Mouse (Mus musculus) ES-CJ7 (cell line): ENCODE data around the gene Ankdd1a.

Source experiments
- DNase-seq: peaks from one replicate; pipeline ENCODE4 v3.0.0; 2011; ENCODE audit warnings: low read depth, low spot score

The Ankdd1a gene

DNA sequence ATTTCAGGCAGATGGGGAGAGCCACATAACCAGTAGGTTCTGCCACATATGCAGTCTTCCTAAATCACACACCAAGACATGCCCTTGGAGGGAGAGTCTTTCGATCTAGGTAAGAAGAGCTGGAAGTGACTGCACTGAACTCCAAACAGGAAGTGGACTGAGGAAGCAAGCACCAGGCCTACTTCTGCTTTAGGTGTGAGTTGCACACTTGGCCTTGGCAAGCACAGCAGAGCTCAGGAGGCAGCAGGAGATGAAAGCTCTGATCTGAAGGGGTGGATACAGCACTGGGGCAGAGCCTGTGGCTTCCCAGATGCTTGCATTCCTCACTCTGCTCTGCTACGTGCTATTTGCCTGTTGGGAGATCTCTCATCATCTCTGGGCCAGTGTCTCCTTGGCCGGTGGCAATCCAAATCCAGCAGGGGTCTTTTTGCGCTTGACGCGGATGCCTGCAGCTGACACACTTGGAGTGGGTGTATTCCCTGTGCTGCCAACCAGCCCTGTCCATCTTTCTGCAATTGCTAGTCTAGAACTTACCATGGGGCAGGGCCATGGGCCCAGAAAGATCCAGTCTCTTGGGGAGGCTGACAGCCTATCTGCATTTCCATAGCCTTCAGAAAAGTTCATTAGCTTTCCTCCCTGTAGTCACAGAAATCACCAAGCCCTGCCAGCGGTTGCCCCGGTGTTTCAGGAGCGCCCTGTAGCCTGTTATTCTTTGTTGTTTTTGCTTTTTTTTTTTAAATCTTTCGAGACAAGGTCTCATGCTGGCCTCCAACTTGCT is 25.8 kb upstream of the Ankdd1a start:
- DNase-seq: no peak

DNA sequence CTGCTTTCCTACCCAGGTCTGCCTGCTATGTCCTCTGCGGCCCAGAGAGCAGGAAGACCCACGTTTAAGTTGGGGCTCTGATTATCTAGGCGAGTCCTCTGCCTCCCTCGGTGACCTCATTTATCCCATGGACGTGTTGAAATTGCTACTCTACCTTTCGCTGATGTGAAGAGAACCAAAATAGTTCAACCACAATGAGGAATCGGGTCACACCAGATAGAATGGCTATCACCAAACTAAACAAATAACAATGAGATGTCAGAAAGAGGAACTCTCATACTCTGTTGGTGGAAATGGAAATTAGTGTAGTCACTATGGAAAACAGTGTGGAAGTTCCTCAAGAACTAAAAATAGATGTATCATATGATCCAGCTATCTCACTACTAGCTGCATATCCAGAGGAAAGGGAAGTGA is 22.1 kb upstream of the Ankdd1a start:
- DNase-seq: no peak

DNA sequence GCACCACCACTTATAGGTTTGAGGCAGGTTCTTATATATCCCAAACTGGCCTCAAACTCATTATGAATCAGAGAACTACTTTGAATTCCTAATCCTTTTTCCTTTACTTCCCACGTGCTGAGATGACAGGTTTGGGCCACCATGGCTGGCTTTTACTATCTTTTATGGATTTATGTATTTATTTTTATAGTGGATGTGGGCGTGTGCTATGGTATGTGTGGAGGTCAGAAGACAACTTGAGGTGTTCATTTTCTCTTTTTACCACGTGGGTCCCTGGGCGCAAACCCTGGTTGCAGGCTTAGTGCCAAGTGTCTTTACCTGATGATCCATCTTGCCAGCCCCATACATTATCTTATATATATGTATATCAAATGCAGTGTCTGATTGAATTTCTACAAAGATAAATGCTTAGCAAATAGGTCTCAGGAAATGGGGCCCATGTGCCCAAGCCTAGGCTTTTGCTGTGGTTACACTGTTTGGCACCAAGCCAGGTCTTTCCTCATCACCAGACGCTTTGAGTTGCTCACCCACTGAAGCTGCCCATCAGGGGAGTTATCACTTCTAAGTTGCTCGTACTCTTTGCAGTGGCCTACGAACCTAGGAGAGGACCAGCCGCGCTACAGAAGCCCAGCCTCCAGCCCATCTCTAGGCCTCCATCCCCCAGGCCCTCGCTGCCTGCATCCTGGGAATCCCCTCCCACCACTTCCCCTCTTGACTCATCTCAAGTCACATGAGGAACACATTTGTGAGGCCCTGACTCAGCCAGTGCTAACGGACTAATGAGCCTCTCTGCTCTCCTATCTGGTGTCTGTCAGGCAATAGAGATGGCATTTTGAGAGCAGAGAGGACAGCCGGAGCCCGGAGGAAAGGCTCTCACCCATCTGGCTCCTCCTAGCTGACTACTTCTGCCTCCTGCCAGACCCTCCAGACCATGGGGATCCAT is 21.4 kb upstream of the Ankdd1a start:
- no peak for DNase-seq

DNA sequence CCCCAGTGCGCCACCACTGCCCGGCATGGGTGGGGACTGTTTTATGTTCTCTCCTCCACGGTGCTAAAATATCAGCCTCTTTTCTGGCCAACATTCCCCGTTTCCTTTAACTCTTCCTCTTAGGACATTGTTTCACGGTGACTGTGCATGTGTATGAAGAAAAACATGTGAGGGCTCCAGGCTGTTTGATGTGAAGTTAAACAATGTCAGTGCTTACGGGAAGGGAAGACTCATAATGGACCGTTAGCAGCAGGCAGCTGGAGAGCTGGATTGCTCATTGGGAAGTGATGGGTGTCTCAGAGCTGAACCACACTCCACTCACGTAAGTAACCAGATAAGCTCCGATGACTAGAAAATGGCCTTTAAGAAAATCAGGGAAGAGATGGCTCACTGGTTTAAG is 19.7 kb upstream of the Ankdd1a start:
- DNase-seq: no peak

DNA sequence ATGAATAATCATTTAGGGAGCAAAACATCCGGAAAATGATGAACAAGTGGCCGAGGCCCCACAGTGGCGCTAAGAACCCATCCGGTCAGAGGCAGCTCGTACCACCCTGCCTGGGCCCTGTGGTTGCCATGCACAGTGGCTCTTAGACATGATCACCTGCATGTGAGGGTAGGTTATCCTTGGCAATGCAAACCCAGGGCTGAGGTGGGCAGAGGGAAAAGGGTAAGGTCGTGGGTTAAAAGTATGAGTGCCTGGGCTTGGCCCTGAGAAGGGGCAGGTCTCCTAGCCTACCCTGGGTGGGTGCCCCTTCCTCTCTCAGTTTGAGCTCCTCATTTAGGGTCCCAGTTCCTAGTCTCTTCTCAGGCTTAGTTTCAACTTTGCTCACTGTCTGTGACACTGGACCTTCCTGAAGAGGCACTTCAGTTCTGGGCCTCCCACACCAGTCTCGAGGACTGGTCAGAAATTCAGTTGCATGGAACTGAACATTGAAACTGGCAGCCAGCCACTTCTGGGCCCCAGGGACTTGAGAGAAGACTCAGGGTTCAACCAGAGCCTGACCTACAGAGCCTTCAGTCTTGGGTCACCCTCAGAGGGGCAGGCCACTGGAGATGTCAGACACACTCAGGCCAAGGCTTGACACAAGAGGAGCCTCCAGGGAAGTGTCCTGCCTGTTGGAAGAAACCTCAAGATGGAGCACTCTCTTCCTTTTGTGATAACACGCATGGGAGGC is 18.1 kb upstream of the Ankdd1a start:
- DNase-seq: no peak

DNA sequence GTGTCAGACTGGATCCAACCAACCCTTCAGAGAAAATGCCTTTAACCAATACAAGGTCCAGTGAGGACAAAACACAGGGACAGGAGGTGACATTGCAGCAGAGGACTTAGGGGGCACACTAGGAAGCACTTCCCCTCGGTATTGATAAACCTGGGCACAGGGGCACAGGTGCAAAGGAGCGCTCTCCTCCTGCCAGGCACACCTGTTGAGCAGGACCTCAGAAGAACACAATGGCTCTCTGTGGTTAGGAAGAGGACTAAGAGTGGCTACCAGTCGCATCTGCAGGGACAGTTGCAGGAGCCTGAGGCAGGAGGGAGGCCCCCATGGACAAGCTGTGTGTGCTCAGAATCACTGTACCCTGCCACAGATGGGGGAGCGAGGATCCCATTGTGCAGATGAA is 16.5 kb upstream of the Ankdd1a start:
- no peak for DNase-seq

DNA sequence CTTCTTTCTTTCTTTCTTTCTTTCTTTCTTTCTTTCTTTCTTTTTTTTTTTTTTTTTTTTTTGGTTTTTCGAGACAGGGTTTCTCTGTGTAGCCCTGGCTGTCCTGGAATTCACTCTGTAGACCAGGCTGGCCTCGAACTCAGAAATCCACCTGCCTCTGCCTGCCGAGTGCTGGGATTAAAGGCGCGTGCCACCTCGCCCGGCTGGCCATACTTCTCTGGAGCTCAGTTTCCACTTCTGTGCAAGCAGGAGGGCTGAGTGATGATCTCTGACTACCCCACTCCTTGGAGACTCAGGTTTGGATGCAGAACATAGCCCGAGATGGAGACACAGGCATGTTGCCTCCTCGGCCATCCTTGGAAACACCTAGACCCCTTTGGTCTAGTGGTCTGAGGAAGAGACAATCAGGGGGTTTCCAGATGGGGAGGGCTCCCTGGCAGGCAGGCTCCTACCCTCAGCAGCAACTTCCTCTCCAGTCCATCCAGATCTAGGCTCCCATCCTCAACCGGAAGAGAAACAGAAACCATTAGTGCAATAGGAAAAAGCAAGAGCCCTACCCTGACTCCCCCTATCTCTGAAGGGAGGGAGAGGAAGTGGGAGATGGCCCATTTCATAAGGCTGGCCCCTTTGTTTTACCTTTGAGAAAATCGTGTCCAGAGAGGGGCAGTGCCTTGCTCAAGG is 15.9 kb upstream of the Ankdd1a start:
- no peak for DNase-seq

DNA sequence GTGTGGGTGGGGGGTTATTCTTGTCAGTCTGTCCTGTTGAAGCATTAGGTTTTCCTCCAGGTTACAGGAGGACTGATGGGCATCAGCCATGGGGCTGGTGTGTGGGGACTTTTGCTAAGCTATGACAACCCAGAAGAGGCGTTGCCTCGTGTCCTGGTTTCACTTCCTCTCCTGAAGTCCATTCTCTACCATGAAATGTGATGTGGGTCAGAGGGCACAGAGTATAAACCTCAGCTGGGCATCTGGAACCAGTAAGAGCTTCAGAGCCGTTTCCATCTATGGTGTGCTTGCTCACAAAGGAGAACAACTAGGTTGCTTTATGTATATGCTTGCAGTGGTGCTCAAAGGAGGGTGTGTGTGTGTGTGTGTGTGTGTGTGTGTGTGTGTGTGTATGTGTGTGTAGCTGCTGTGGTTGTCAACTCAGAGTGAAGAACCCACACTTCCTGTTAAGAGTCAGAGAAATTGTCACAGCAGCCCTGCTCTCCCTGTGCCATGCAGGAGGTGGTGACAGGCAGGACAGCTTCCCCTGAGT is 15.3 kb upstream of the Ankdd1a start:
- DNase-seq: no peak

DNA sequence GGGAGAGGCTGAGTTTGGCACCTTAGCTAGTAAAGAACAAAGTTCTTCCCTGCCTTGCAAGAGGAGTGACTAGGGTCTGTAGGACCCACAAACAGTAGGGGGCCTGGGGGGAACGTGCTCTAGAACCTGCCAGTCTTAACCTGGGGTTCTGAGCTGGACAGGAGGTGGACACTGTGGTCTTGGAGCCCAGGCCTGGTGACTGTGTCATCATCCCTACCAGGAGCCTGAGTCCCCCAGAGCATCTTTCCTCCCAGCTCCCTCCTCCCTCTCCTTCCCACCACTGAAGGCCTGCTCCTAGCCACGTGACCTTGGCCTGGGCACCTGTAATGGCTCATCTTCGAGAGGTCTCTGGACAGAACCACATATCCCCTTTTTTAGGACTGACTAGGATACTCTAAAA is 14.1 kb upstream of the Ankdd1a start:
- no peak for DNase-seq

DNA sequence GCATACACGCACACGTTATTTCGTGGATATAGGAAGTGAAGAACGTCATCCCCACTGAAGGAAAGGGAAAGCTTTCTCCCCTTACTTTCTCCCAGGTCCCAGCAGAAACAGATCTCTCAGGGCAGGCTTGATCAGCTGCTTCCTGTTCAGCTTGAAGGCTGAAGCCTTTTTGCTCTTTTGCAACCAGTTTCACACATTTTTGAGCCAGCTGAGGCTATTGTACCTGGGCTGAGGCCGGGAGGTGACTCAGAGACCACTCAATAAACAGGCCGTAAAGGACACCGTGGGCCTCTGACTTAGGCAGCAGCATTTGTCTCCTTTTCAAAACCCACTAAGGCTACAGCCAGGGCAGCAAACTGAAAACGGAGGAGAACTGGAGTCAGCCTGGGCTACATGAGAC is 13.0 kb upstream of the Ankdd1a start:
- DNase-seq: no peak

DNA sequence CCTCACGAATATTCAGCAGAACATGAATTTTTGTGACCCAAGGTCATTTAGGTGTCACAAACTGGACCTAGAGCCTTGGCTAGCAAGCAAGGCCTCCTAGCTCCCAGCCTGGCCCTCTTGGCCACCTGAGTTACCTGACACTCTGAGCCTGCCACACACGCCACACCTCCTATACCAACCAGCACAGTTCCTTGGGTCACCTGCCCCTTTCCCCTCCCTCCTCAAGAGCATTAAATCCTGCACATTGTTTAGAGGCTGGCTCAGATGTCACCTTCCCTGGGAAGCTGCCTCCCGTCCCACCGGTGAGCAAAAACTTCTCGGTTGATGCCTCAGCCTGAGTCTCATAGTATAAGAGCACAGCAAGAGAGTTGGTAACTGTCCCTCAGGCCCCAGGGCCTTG is 11.3 kb upstream of the Ankdd1a start:
- no peak for DNase-seq

DNA sequence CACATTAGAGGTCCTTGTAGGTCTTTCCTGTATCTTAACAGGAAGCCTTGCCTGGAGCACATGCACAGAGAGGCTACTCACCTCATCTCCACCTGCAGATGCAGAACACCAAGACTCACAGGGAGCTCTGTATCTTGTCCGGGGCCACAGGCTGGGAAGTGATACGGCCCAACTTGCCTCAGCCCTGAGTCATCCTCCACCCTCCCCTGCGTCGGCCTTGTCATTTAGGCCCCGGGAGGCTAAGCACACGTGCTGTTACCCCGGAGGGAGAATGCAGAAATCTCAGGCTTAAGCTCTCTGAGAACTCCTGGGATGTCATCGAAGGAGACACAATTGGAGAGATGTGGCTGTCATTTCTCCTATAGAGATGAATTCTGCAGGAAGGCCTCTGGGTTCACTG is 9.7 kb upstream of the Ankdd1a start:
- DNase-seq: no peak

DNA sequence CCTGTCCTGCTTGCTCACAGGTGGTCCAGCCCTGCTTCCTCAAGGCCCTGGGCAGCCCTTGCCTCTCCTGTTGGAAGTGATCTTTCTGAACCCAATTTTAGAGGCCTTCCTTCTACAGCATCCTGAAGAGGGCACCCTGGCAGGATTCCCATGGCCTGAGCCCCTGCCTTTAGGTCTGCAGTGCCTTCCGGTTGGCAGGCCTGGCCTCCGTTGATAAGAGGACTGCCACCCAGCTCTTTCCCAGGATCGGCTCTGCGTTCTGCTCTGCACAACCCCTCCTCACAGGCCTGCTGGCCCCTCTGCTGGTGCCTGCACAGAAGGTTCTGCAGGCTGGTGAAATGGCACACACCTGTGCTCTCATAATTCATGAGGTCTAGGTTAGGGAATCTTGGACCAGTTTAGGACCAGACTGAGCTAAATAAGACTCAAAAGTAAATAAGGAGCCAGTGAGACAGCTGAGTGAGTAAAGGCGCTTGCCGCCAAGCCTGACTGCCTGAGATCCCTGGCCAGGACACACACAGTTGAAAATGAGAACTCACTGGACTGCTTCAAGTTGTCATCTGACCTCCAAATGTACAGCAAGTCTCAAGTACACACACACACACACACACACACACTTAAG is 8.5 kb upstream of the Ankdd1a start:
- DNase-seq: no peak

DNA sequence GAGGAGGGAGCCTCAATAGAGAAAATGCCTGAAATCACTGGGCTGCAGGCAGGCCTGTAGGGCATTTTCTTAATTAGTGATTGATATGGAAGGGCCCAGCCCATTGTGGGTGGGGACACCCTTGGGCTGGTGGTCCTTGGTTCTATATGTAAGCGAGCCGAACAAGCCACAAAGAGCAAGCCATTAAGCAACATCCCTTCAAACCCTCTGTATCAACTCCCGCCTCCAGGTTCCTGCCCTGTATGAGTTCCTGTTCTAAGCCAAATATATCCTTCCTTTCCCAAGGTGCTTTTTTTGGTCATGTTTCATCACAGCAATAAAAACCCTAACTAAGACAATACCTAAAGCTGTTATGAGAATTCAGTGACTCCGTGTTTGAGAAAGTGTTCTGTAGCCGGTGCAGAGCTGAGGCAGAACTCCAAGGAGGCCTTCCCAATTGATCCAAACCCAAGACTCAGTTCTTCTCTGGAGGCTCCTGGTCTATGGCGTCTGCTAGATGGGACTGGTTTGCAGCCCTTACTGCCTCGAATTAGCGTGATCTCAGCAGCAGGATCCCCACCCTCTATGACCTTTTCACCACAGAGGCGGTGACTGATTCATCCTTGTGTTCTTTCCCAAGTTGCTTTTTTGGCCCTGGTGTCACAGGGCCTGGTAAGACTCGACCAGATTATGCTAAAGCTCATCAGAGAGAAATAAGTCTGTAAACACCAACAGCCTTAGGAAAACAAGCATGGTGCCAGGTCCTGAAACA is 5.6 kb upstream of the Ankdd1a start:
- DNase-seq: peak; percentile 18

DNA sequence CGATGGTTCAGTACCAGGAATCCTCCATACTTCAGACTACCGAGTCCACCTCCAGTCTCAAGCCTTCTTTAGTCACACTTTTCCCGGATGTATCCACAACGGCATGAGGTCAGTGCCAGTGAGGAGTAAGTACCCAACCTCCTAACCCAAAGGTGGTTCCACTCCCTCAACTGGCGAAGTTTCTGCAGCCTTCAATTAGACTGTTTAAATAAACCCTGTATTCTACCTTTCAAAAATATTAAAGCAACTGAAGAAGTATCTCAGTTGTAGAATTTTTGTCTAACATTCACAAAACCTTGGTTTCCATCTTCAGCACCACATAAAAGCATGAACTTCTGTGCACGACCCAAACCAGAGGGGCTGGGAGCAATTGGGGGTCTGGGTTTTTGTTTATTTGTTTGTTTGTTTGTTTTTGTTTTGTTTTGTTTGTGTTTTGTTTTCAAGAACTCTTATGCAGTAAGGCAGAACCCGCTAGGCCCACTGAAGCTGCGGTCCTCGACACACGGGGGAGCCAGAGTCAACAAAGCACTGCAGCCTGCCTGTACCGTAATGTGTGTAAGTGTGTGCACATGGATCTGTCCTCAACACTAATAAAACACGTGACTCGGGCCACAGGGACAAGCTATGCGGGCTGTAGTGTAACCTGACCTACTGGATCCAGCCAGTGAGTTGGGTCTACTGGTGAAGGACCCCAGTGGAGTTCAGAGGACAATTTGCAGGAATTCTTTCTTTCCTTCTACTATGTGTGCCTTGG is 3.8 kb upstream of the Ankdd1a start:
- DNase-seq: peak; percentile 89

DNA sequence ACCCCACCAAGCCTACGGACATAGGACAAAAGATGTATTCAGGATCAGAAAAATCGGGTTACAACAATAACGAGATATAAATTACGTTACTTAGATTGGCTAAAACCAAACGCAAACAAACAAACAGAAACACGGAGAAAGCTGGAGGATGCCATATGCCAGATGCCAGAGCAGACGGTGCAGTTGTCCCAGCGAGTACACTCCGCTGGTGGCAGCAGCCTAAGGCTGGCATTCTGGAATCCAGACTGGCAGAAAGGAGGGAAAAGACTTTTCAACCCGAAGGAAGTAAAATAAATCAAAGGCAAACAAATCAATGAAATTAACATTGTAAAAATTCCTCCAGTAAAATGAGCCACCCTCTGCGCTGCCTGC is 498 bp upstream of the Ankdd1a start:
- no peak for DNase-seq

DNA sequence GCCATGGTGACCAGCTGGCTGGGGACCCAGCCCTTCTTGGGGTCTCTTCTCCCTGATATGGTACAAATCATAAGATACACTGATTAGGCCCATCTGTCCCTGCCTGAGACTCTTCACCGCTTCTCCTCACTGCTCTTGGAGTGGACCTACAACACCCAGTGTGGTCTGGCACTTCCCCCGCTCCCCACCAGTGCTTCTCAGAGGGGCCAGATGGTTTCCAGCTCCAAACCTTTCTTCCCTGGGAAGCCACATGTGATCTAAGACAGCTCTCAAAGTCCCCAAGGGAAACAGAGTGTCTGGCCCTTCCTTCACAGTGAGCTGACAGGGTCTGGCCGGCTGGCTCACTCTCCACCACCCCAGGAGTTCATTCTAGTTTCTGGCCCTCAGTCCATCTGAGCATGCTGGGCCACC is 5.1 kb downstream of the Ankdd1a start:
- DNase-seq: no peak

DNA sequence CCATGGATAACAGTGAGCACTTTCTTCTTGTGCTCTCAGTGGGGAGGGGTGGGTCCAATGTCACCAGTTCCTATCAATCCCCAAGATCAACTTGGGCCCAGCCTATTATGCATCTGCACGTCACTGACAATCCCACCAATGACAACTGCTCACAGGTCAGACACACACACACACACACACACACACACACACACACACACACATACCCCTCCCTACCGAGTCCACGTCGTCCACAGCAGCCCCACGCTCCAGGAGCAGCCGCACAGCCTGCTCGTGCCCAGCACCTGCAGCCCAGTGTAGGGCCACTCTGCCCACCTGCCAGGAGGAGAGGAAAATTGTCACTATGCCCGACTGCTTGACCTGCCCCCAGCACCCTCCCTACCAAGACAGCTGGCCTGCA is 5.6 kb downstream of the Ankdd1a start:
- DNase-seq: no peak

DNA sequence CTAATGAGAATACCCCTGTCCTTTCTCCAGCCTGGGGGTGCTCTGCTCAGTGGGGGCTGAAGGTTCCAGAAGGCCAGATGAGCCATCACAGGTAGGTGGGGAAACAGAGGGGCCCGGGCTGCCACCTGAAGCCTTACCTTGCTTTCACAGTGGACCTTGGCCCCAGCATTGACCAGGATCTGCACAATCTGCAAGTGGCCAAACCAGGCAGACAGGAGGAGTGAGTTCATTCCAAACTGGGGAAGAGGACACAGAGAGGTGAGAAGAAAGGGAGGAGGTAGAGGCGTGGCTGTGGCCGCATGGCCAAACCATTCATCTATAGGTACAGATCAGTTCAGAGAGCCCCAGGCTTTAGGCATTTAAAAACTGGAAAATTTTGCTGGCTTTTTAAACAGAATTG is 7.5 kb downstream of the Ankdd1a start:
- no peak for DNase-seq

DNA sequence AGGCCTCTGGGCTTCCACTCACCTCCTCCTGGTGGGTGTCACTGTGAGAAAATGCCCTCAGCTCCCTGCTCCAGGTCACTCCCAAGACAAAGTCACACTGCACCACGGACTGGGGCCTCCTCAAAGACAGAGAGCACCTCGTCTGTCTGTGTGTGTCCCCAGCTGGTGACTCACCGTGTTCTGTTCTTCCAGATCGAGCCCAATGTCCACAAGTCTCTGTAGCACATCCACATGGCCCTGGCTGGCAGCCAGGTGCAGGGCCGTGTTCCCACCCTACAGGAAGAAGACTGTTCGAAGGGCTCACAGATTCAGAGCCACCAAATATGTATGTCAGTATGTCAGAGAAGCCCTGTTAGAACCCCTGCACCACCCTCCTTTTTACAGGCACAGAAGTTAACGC is 11.5 kb downstream of the Ankdd1a start:
- no peak for DNase-seq
